Comparison of ENCODE assay signal across 10 mouse cellular contexts in genomic region chr6:124664256-124664655, GRCm38 (mm10). TPM values are rescaled to one million over a fixed set of nuclear protein-coding genes. Genes with fewer than 3 reads are reported as not detected.
DNase-seq lines count a peak whose midpoint lies in the region; ATAC-seq and TF ChIP-seq lines count a peak whose summit lies in the region.
"Had no signal": no experiment of that assay in that cellular context is flagged by ENCODE, and none has a peak within 500 bp of the region (broad histone marks: within the 10 kb centered on the region; RNA-seq: fewer than 3 reads in every experiment).

No protein-coding gene starts in this region.

- H3K27ac ChIP-seq in layer of hippocampus, adult 2 months = no peak overlapping the region
- no peak overlapping the region for H3K27ac ChIP-seq in embryonic facial prominence, embryonic 14.5 days (replicated peaks; ENCODE audit: low read depth, low read length)
- no peak overlapping the region for H3K27ac ChIP-seq in hindbrain, postnatal 0 days
- H3K27ac ChIP-seq in midbrain, embryonic 15.5 days = no peak overlapping the region
- H3K27ac ChIP-seq: forebrain, embryonic 12.5 days had no signal

- H3K9me3 ChIP-seq in embryonic facial prominence, embryonic 14.5 days (ENCODE audit: control insufficient read depth, low read length) = no peaks in the 10 kb centered on the region
- no peaks in the 10 kb centered on the region for H3K9me3 ChIP-seq in hindbrain, postnatal 0 days (ENCODE audit: low read length)
- no peaks in the 10 kb centered on the region for H3K9me3 ChIP-seq in midbrain, embryonic 15.5 days
- H3K9me3 ChIP-seq: forebrain, embryonic 12.5 days had no signal

- H3K27me3 ChIP-seq in embryonic facial prominence, embryonic 14.5 days (replicated peaks; ENCODE audit: control insufficient read depth, insufficient read depth, low read length) = no peaks in the 10 kb centered on the region
- no peaks in the 10 kb centered on the region for H3K27me3 ChIP-seq in hindbrain, postnatal 0 days (ENCODE audit: insufficient read depth, low read length)
- H3K27me3 ChIP-seq in midbrain, embryonic 15.5 days (replicated peaks) = no peaks in the 10 kb centered on the region
- H3K27me3 ChIP-seq: forebrain, embryonic 12.5 days had no signal

- no peak overlapping the region; the same call in 1 of the 2 replicates for H3K9ac ChIP-seq in embryonic facial prominence, embryonic 14.5 days (ENCODE audit: low read depth, low read length)
- no peak overlapping the region for H3K9ac ChIP-seq in hindbrain, postnatal 0 days (replicated peaks; ENCODE audit: low read length)
- no peak overlapping the region for H3K9ac ChIP-seq in midbrain, embryonic 15.5 days

- whole genome bisulfite sequencing in embryonic facial prominence, embryonic 14.5 days = 82% methylated on average over 7 of the region's 7 CpGs
- WGBS in hindbrain, postnatal 0 days = 83% methylated on average over 7 of the region's 7 CpGs
- 90% methylated on average over 7 of the region's 7 CpGs for WGBS in midbrain, embryonic 15.5 days

- no peak for DNase-seq in layer of hippocampus, adult 2 months (ENCODE audit: low spot score in 2 of 2)
- no peak for DNase-seq in layer of hippocampus, adult 18-20 months (ENCODE audit: low spot score in 2 of 2)
- DNase-seq in embryonic facial prominence, embryonic 14.5 days (ENCODE audit: low spot score) = no peak
- no peak for DNase-seq in hindbrain, postnatal 0 days (ENCODE audit: low spot score)
- no peak for DNase-seq in thymus, postnatal 4 days
- DNase-seq in cerebellum, adult 9-11 months = no peak
- no peak for DNase-seq in thymus, postnatal 14 days
- DNase-seq: kidney, postnatal 36 days had no signal

- peak overlapping the region; percentile 74 for H3K4me3 ChIP-seq in layer of hippocampus, adult 2 months
- H3K4me3 ChIP-seq in embryonic facial prominence, embryonic 14.5 days (ENCODE audit: low read depth, low read length) = peak overlapping the region; percentile 59; the same call in 1 of the 2 replicates
- H3K4me3 ChIP-seq in hindbrain, postnatal 0 days (ENCODE audit: low read length) = no peak overlapping the region
- H3K4me3 ChIP-seq in midbrain, embryonic 15.5 days = no peak overlapping the region

- peak overlapping the region; percentile 80 for H3K4me2 ChIP-seq in embryonic facial prominence, embryonic 14.5 days (ENCODE audit: low read depth, low read length)
- H3K4me2 ChIP-seq in hindbrain, postnatal 0 days (ENCODE audit: low read depth, low read length) = peak overlapping the region; percentile 65
- H3K4me2 ChIP-seq in midbrain, embryonic 15.5 days = 0 out of 2 replicates have a peak overlapping the region, but pooled peaks have one; percentile 84

- no peak for TF ChIP-seq CTCF in layer of hippocampus, adult 2 months (conservative IDR thresholded peaks at IDR 0.05)
- TF ChIP-seq CTCF in hindbrain, postnatal 0 days (IDR thresholded peaks at IDR 0.05; ENCODE audit: low read depth) = no peak

- H3K4me1 ChIP-seq in embryonic facial prominence, embryonic 14.5 days (ENCODE audit: control insufficient read depth, insufficient read depth, low read length) = peaks cover 10% of the 10 kb centered on the region
- 0 out of 2 replicates have a peak, but pooled peaks cover 4% of the 10 kb centered on the region for H3K4me1 ChIP-seq in hindbrain, postnatal 0 days (ENCODE audit: insufficient read depth, low read length)
- peaks cover 16% of the 10 kb centered on the region for H3K4me1 ChIP-seq in midbrain, embryonic 15.5 days

- no peak for ATAC-seq in embryonic facial prominence, embryonic 14.5 days (ENCODE audit: low read depth)
- ATAC-seq in hindbrain, postnatal 0 days = no peak
- ATAC-seq in midbrain, embryonic 15.5 days (replicated peaks) = no peak

- no peaks in the 10 kb centered on the region for H3K36me3 ChIP-seq in embryonic facial prominence, embryonic 14.5 days (ENCODE audit: control insufficient read depth, insufficient read depth, low read length)
- H3K36me3 ChIP-seq in hindbrain, postnatal 0 days (ENCODE audit: insufficient read depth, low read length) = no peaks in the 10 kb centered on the region
- H3K36me3 ChIP-seq in midbrain, embryonic 15.5 days (replicated peaks) = no peaks in the 10 kb centered on the region
- H3K36me3 ChIP-seq: forebrain, embryonic 12.5 days had no signal

RNA-seq across cellular contexts. Expression of gene Lpcat3, which starts 1.4 kb away (rescaled TPM):
- 10 to 100 TPM; 31.0 to 32.6 TPM for total RNA-seq in layer of hippocampus, adult 2 months (2021)
- 10 to 100 TPM; 25.2 to 29.2 TPM for total RNA-seq in layer of hippocampus, adult 18-20 months (2021)
- 46.2 and 48.1 TPM in 2 replicates for polyA plus RNA-seq in embryonic facial prominence, embryonic 14.5 days (2014; fragmentation: Nextera tagmentation; extraction: Ambion mirVana)
- total RNA-seq in hindbrain, postnatal 0 days (2014; rRNA removed) = 32.0 and 48.5 TPM in 2 replicates
- 49.5 and 53.3 TPM in 2 replicates for polyA plus RNA-seq in hindbrain, postnatal 0 days (2015; fragmentation: Nextera tagmentation; extraction: Ambion mirVana)
- 45.6 and 51.9 TPM in 2 replicates for polyA plus RNA-seq in midbrain, embryonic 15.5 days (2015; fragmentation: Nextera tagmentation; extraction: Ambion mirVana)

RNA-seq across cellular contexts. Expression of gene C1s2, which starts 28.4 kb away (rescaled TPM):
- under 1 TPM; 0.26 to 0.52 TPM for total RNA-seq in layer of hippocampus, adult 2 months (2021)
- total RNA-seq in layer of hippocampus, adult 18-20 months (2021) = under 1 TPM; 0.40 to 0.41 TPM
- polyA plus RNA-seq in embryonic facial prominence, embryonic 14.5 days (2014; fragmentation: Nextera tagmentation; extraction: Ambion mirVana) = 0.11 and 0.22 TPM in 2 replicates
- total RNA-seq in hindbrain, postnatal 0 days (2014; rRNA removed) = not detected in 2 replicates
- polyA plus RNA-seq in hindbrain, postnatal 0 days (2015; fragmentation: Nextera tagmentation; extraction: Ambion mirVana) = 0.13 and 0.18 TPM in 2 replicates
- polyA plus RNA-seq in midbrain, embryonic 15.5 days (2015; fragmentation: Nextera tagmentation; extraction: Ambion mirVana) = 0.13 TPM in 1 of 2 replicates, not detected in the other

RNA-seq across cellular contexts. Expression of gene Emg1, which starts 47.7 kb away (rescaled TPM):
- total RNA-seq in layer of hippocampus, adult 2 months (2021) = 10 to 100 TPM; 58.0 to 58.7 TPM
- total RNA-seq in layer of hippocampus, adult 18-20 months (2021) = 10 to 100 TPM; 52.6 to 58.2 TPM
- polyA plus RNA-seq in embryonic facial prominence, embryonic 14.5 days (2014; fragmentation: Nextera tagmentation; extraction: Ambion mirVana) = 172 and 175 TPM in 2 replicates
- total RNA-seq in hindbrain, postnatal 0 days (2014; rRNA removed) = 75.8 and 102 TPM in 2 replicates
- 100 and 102 TPM in 2 replicates for polyA plus RNA-seq in hindbrain, postnatal 0 days (2015; fragmentation: Nextera tagmentation; extraction: Ambion mirVana)
- polyA plus RNA-seq in midbrain, embryonic 15.5 days (2015; fragmentation: Nextera tagmentation; extraction: Ambion mirVana) = 107 and 109 TPM in 2 replicates

RNA-seq across cellular contexts. Expression of gene Phb2, which starts 47.9 kb away (rescaled TPM):
- total RNA-seq in layer of hippocampus, adult 2 months (2021) = 100 to 1,000 TPM; 121 to 124 TPM
- total RNA-seq in layer of hippocampus, adult 18-20 months (2021) = 100 to 1,000 TPM; 115 to 123 TPM
- 286 and 299 TPM in 2 replicates for polyA plus RNA-seq in embryonic facial prominence, embryonic 14.5 days (2014; fragmentation: Nextera tagmentation; extraction: Ambion mirVana)
- total RNA-seq in hindbrain, postnatal 0 days (2014; rRNA removed) = 218 and 223 TPM in 2 replicates
- polyA plus RNA-seq in hindbrain, postnatal 0 days (2015; fragmentation: Nextera tagmentation; extraction: Ambion mirVana) = 267 and 270 TPM in 2 replicates
- polyA plus RNA-seq in midbrain, embryonic 15.5 days (2015; fragmentation: Nextera tagmentation; extraction: Ambion mirVana) = 254 and 256 TPM in 2 replicates

Comparison
In these comparisons a context has a peak if more than half of its experiments do, and no peak if none do; other contexts are left out.
1. H3K4me3 ChIP-seq: peak in layer of hippocampus, adult 2 months (single experiment) and embryonic facial prominence, embryonic 14.5 days (single experiment); none in hindbrain, postnatal 0 days (single experiment) and midbrain, embryonic 15.5 days (single experiment).
2. Peak in every context shown above with its lines, with median percentiles within 50 percentile points of each other: H3K4me2 ChIP-seq.